Mouse (Mus musculus) gastrocnemius, adult 2 months (tissue): Measurements from ENCODE around the gene Kcnq1. TPM values are rescaled to one million over a fixed set of nuclear protein-coding genes. Genes with fewer than 3 reads are reported as not detected.

Experiments used
- DNase-seq: peaks from one replicate; pipeline ENCODE4 v3.0.0; 2022
- H3K27ac ChIP-seq: fragments of 200-600 bp; 2 replicates; pipeline ENCODE4 v1.8.1; 2022; ENCODE audit warnings: mild to moderate bottlenecking
- H3K4me3 ChIP-seq: fragments of 200-600 bp; 2 replicates; pipeline ENCODE4 v1.8.1; 2022; ENCODE audit warnings: mild to moderate bottlenecking, moderate library complexity
- CTCF ChIP-seq: fragments of 200-600 bp; IDR thresholded peaks from 2 replicates; pipeline ENCODE4 v1.8.1; 2022; ENCODE audit warnings: antibody characterized with exemption, mild to moderate bottlenecking, moderate library complexity
- intact Hi-C: fragments of 180-260 bp; cut with DNase I; formaldehyde crosslinking; loops from one replicate; pipeline ENCODE4 v1.15.1; 2025
- total RNA-seq, 2 experiments: library from RNA; stranded (reverse); gene quantifications; 2 replicates each; pipeline ENCODE4 v1.2.3; 2021

The Kcnq1 gene
- total RNA-seq, 2 experiments from 2014 or later = 0.33 to 0.67 TPM

GRCm38 (mm10) chr7:143303557-143303956 is 197.4 kb downstream of the Kcnq1 start:
- intact Hi-C loops = no loop called here

GRCm38 (mm10) chr7:143305808-143306207 is 199.6 kb downstream of the Kcnq1 start:
- H3K27ac ChIP-seq = no peak overlapping the region
- H3K4me3 ChIP-seq = no peak overlapping the region
- TF ChIP-seq CTCF = no peak
- intact Hi-C loops = no loop called here
- DNase-seq = no peak

More at GRCm38 (mm10) chr7:143303557-143303956, 197.4 kb downstream of the Kcnq1 start:
- Histone ChIP-seq H3K4me3 (no peak overlapping the region), H3K27ac (no peak overlapping the region)
- no peak for TF ChIP-seq CTCF
- DNase-seq = peak; percentile 7

GRCm38 (mm10) chr7:143308001-143308400 is 201.8 kb downstream of the Kcnq1 start:
- no peak for DNase-seq
- no peak overlapping the region for H3K27ac ChIP-seq
- TF ChIP-seq CTCF = no peak
- H3K4me3 ChIP-seq = no peak overlapping the region
- intact Hi-C loops = no loop called here

- H3K27ac ChIP-seq = no peak overlapping the region
- no peak overlapping the region for H3K4me3 ChIP-seq
- peak; percentile 19 for DNase-seq
- intact Hi-C loops = loop anchor here (5.0 kb wide), 1 partner anchor 152 kb away; the partner anchor contains the start of gene Cdkn1c
- no peak for TF ChIP-seq CTCF
These were observed 204.1 kb downstream of the Kcnq1 start for GRCm38 (mm10) chr7:143310311-143310710.

GRCm38 (mm10) chr7:143310847-143311246 is 204.7 kb downstream of the Kcnq1 start:
- no peak for DNase-seq
- TF ChIP-seq CTCF = no peak
- intact Hi-C loops = loop anchor here (5.0 kb wide), 1 partner anchor 151 kb away; the partner anchor contains the start of gene Cdkn1c
- Histone ChIP-seq H3K4me3 (no peak overlapping the region), H3K27ac (no peak overlapping the region)

- intact Hi-C loops = loop anchor here (5.0 kb wide), 1 partner anchor 151 kb away; the partner anchor contains the start of gene Cdkn1c
- Histone ChIP-seq H3K4me3 (no peak overlapping the region), H3K27ac (no peak overlapping the region)
- TF ChIP-seq CTCF = no peak
- peak; percentile 14 for DNase-seq
These were observed 205.3 kb downstream of the Kcnq1 start for GRCm38 (mm10) chr7:143311471-143311870.

- no peak overlapping the region for H3K4me3 ChIP-seq
- DNase-seq = peak; percentile 87
- peak overlapping the region; percentile 56 for H3K27ac ChIP-seq
- intact Hi-C loops = loop anchor here (5.0 kb wide), 1 partner anchor 149 kb away; the partner anchor contains the start of gene Cdkn1c
- no peak for TF ChIP-seq CTCF
These were observed 207.6 kb downstream of the Kcnq1 start for GRCm38 (mm10) chr7:143313572-143314319.

- intact Hi-C loops = no loop called here
- DNase-seq = peak; percentile 53
- Histone ChIP-seq H3K27ac (no peak overlapping the region), H3K4me3 (no peak overlapping the region)
- no peak for TF ChIP-seq CTCF
These were observed 212.3 kb downstream of the Kcnq1 start for GRCm38 (mm10) chr7:143318512-143318911.

GRCm38 (mm10) chr7:143320367-143320766 is 214.2 kb downstream of the Kcnq1 start:
- Histone ChIP-seq H3K4me3 (no peak overlapping the region), H3K27ac (peak overlapping the region; percentile 75)
- no peak for TF ChIP-seq CTCF
- DNase-seq = peak; percentile 54
- intact Hi-C loops = no loop called here

- intact Hi-C loops = no loop called here
- Histone ChIP-seq H3K27ac (no peak overlapping the region), H3K4me3 (no peak overlapping the region)
- no peak for TF ChIP-seq CTCF
- DNase-seq = no peak
These were observed 218.9 kb downstream of the Kcnq1 start for GRCm38 (mm10) chr7:143325051-143325450.

GRCm38 (mm10) chr7:143328185-143328915 is 222.2 kb downstream of the Kcnq1 start:
- H3K4me3 ChIP-seq = no peak overlapping the region
- DNase-seq = no peak
- TF ChIP-seq CTCF = no peak
- intact Hi-C loops = no loop called here
- no peak overlapping the region for H3K27ac ChIP-seq

- no peak for DNase-seq
- Histone ChIP-seq H3K27ac (no peak overlapping the region), H3K4me3 (no peak overlapping the region)
- no peak for TF ChIP-seq CTCF
- intact Hi-C loops = no loop called here
These were observed 223.1 kb downstream of the Kcnq1 start for GRCm38 (mm10) chr7:143329110-143329810.
